Mouse (Mus musculus): ENCODE data around the gene Gmds. TPM values are rescaled to one million over a fixed set of nuclear protein-coding genes. Genes with fewer than 3 reads are reported as not detected.

Gene Gmds
- total and polyA plus RNA-seq, 2 experiments from 2014 or later: 13.7 to 31.9 TPM

DNA sequence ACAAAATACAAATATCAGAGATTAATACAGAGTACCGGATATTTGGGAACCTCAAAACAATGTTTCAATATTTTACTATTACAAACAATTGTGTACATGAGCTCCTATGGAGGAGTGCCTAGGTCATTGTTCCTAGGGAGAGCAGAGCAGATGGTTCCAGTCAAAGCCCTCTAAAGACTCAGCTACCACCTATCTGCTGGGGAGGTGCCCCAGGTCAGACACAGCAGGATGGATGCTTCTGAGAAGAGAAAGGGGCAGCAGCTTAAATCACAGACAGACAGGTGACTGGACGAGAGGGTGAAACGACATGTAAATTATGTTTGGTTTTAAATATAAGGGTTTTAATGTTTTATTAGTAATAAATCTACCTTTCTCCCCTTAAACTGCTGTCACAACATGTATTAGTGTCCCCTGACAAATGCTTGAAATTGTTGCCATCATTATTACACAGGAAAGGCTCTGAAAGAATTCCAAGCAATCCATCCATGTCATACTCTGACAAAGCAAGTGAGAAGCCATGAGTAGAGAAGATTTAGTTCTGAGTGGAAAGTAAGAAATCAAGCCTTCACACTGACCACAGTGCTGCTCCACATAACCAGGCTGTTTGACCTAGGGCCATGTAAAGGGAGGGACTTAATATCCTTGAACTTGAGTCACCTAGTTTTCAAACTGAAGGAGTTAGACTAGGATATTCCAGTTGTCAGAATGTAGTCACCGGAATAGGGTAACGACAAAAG, 131.2 kb downstream of the Gmds start:
- Histone ChIP-seq H3K4me3 (ENCODE audit: low read length) (no peak overlapping the region), H3K4me2 (ENCODE audit: low read depth, low read length) (no peak overlapping the region), H3K9ac (replicated peaks; ENCODE audit: low read length) (no peak overlapping the region), H3K27me3 (ENCODE audit: insufficient read depth, low read length) (no peaks in the 10 kb centered on the region), H3K27ac (no peak overlapping the region), H3K9me3 (ENCODE audit: low read length) (no peaks in the 10 kb centered on the region), H3K4me1 (ENCODE audit: insufficient read depth, low read length) (no peaks in the 10 kb centered on the region), H3K36me3 (ENCODE audit: insufficient read depth, low read length) (no peaks in the 10 kb centered on the region)
- ATAC-seq (no peak), DNase-seq (ENCODE audit: low spot score) (no peak)
- 80% methylated on average over 5 of the region's 5 CpGs for WGBS
- TF ChIP-seq CTCF (IDR thresholded peaks at IDR 0.05; ENCODE audit: low read depth): no peak

DNA sequence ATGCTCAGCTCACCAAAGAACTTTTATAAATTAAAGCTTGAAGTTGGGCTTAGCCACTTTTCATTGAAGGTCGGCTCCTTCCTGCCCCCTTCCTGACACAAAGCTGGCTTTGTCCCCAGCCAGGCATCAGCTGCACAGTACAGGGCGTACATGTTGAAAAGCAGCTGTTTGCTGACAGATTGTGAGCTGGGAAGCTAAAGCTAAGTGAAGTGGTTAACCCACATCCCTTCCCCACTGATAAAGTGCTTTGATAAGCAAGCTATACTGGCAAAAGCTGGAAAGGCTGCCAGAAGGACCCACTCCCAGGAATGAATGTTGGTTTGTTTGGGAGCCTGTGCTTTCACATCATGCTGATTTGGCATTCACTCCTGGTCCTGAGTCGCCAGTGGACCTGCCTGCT, 158.6 kb downstream of the Gmds start:
- Histone ChIP-seq H3K27ac (no peak overlapping the region), H3K4me3 (ENCODE audit: low read length) (no peak overlapping the region), H3K27me3 (ENCODE audit: insufficient read depth, low read length) (no peaks in the 10 kb centered on the region), H3K9ac (replicated peaks; ENCODE audit: low read length) (no peak overlapping the region), H3K4me1 (ENCODE audit: insufficient read depth, low read length) (no peaks in the 10 kb centered on the region), H3K4me2 (ENCODE audit: low read depth, low read length) (no peak overlapping the region), H3K9me3 (ENCODE audit: low read length) (no peaks in the 10 kb centered on the region), H3K36me3 (ENCODE audit: insufficient read depth, low read length) (no peaks in the 10 kb centered on the region)
- WGBS: 14% methylated on average over 3 of the region's 3 CpGs
- peak; percentile 62; the same call in 1 of the 2 replicates for ATAC-seq
- no peak for TF ChIP-seq CTCF (IDR thresholded peaks at IDR 0.05; ENCODE audit: low read depth)
- peak; percentile 42 for DNase-seq (ENCODE audit: low spot score)

DNA sequence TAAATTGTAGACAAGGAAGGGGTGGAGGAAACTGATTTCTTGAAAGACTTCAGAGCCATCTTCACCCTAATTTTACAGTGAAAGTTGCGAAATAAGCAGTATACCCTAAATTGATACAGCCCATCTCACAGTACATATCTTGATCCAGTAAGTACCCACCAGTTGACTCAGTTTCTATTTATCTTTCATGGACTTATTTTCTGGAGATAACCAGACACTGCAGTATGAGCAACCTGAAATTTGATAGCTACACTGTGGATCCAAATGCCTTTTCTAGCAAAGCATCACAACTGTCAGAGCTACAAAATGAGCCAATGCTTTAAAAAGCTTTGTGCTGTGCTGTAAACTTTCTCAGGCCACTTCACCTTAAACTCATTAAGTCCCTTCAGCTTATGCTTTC, 159.9 kb downstream of the Gmds start:
- DNase-seq (ENCODE audit: low spot score) (no peak), ATAC-seq (no peak)
- no peak overlapping the region for H3K4me3 ChIP-seq (ENCODE audit: low read length)
- WGBS: 97% methylated on average over 1 of the region's 1 CpGs
- no peaks in the 10 kb centered on the region for H3K4me1 ChIP-seq (ENCODE audit: insufficient read depth, low read length)
- H3K9ac ChIP-seq (replicated peaks; ENCODE audit: low read length): no peak overlapping the region
- no peak for TF ChIP-seq CTCF (IDR thresholded peaks at IDR 0.05; ENCODE audit: low read depth)
- H3K36me3 ChIP-seq (ENCODE audit: insufficient read depth, low read length): no peaks in the 10 kb centered on the region
- H3K27me3 ChIP-seq (ENCODE audit: insufficient read depth, low read length): no peaks in the 10 kb centered on the region
- H3K27ac ChIP-seq: no peak overlapping the region
- no peak overlapping the region for H3K4me2 ChIP-seq (ENCODE audit: low read depth, low read length)
- H3K9me3 ChIP-seq (ENCODE audit: low read length): no peaks in the 10 kb centered on the region

DNA sequence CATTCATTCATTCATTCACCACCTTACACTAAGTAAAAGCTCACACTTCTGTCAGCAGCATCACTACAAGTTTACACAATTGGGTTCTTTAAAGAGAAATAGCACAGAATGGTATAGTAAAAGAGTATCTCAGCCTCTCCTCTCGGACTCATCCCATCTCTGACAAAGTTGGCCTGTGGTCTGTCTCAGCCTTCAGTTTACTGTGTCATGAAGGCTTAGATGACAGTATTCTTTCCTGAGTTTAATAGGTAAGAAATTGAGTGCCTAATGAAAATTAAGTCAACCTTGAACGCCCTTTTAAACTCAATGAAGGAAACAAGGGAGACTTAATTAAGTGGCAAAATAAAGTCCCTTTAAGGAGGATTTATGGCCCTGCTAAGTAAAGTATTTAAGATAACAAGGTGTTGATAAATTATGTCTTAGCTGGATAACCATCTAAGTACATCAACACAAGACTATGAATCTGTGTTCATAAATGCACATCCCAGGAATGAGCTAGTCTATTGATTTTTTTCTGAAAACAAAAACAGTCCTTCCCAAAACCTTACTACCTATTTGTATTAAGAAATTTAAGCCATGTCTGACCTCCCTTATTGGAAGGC, 160.6 kb downstream of the Gmds start:
- DNase-seq (ENCODE audit: low spot score) (no peak), ATAC-seq (no peak)
- Histone ChIP-seq H3K36me3 (ENCODE audit: insufficient read depth, low read length) (no peaks in the 10 kb centered on the region), H3K9ac (replicated peaks; ENCODE audit: low read length) (no peak overlapping the region), H3K27ac (no peak overlapping the region), H3K4me2 (ENCODE audit: low read depth, low read length) (no peak overlapping the region), H3K27me3 (ENCODE audit: insufficient read depth, low read length) (no peaks in the 10 kb centered on the region), H3K4me1 (ENCODE audit: insufficient read depth, low read length) (no peaks in the 10 kb centered on the region), H3K9me3 (ENCODE audit: low read length) (no peaks in the 10 kb centered on the region), H3K4me3 (ENCODE audit: low read length) (no peak overlapping the region)
- no peak for TF ChIP-seq CTCF (IDR thresholded peaks at IDR 0.05; ENCODE audit: low read depth)
- WGBS: 81% methylated on average over 2 of the region's 2 CpGs

- Histone ChIP-seq H3K9me3 (ENCODE audit: low read length) (no peaks in the 10 kb centered on the region), H3K27ac (no peak overlapping the region), H3K4me2 (ENCODE audit: low read depth, low read length) (no peak overlapping the region), H3K4me3 (ENCODE audit: low read length) (no peak overlapping the region), H3K4me1 (ENCODE audit: insufficient read depth, low read length) (no peaks in the 10 kb centered on the region), H3K36me3 (ENCODE audit: insufficient read depth, low read length) (no peaks in the 10 kb centered on the region), H3K27me3 (ENCODE audit: insufficient read depth, low read length) (no peaks in the 10 kb centered on the region), H3K9ac (replicated peaks; ENCODE audit: low read length) (no peak overlapping the region)
- DNase-seq (ENCODE audit: low spot score): no peak
- no peak for TF ChIP-seq CTCF (IDR thresholded peaks at IDR 0.05; ENCODE audit: low read depth)
- ATAC-seq: no peak
- WGBS: 79% methylated on average over 2 of the region's 2 CpGs
Observed at GRCm38 (mm10) chr13:32175028-32175427, 163.5 kb downstream of the Gmds start.

GRCm38 (mm10) chr13:32169173-32169572, 169.4 kb downstream of the Gmds start:
- Histone ChIP-seq H3K9me3 (ENCODE audit: low read length) (no peaks in the 10 kb centered on the region), H3K9ac (replicated peaks; ENCODE audit: low read length) (no peak overlapping the region), H3K4me1 (ENCODE audit: insufficient read depth, low read length) (no peaks in the 10 kb centered on the region; the same call in 1 of the 2 replicates), H3K27ac (no peak overlapping the region), H3K4me3 (ENCODE audit: low read length) (no peak overlapping the region), H3K27me3 (ENCODE audit: insufficient read depth, low read length) (no peaks in the 10 kb centered on the region), H3K36me3 (ENCODE audit: insufficient read depth, low read length) (no peaks in the 10 kb centered on the region), H3K4me2 (ENCODE audit: low read depth, low read length) (no peak overlapping the region)
- ATAC-seq: peak; percentile 68; the same call in 1 of the 2 replicates
- peak; percentile 6 for DNase-seq (ENCODE audit: low spot score)
- TF ChIP-seq CTCF (IDR thresholded peaks at IDR 0.05; ENCODE audit: low read depth): no peak
- WGBS: 25% methylated on average over 5 of the region's 5 CpGs

GRCm38 (mm10) chr13:32167806-32168205, 170.7 kb downstream of the Gmds start:
- TF ChIP-seq CTCF (IDR thresholded peaks at IDR 0.05; ENCODE audit: low read depth): no peak
- no peak overlapping the region for H3K27ac ChIP-seq
- ATAC-seq (no peak), DNase-seq (ENCODE audit: low spot score) (no peak)
- no peaks in the 10 kb centered on the region for H3K36me3 ChIP-seq (ENCODE audit: insufficient read depth, low read length)
- no peaks in the 10 kb centered on the region for H3K9me3 ChIP-seq (ENCODE audit: low read length)
- H3K27me3 ChIP-seq (ENCODE audit: insufficient read depth, low read length): no peaks in the 10 kb centered on the region
- H3K9ac ChIP-seq (replicated peaks; ENCODE audit: low read length): no peak overlapping the region
- H3K4me1 ChIP-seq (ENCODE audit: insufficient read depth, low read length): no peaks in the 10 kb centered on the region; the same call in 1 of the 2 replicates
- 87% methylated on average over 6 of the region's 6 CpGs for WGBS
- H3K4me3 ChIP-seq (ENCODE audit: low read length): no peak overlapping the region
- H3K4me2 ChIP-seq (ENCODE audit: low read depth, low read length): no peak overlapping the region
